Mouse (Mus musculus): Measurements from ENCODE around the gene Klk11.

The Klk11 gene

GRCm38 (mm10) chr7:43774364-43774763 is at the start of gene Klk11:
Gene Klk11 (plus strand): TSS chr7:43774604.
- in situ Hi-C loops (cut with MboI, MseI): no loop called here

- in situ Hi-C loops (cut with MboI, MseI): no loop called here
These were observed 26.6 kb upstream of the Klk11 start for GRCm38 (mm10) chr7:43747788-43748187.

- in situ Hi-C loops (cut with MboI, MseI): no loop called here
These were observed 21.6 kb upstream of the Klk11 start for GRCm38 (mm10) chr7:43752806-43753205.

- in situ Hi-C loops (cut with MboI, MseI): no loop called here
These were observed 7.9 kb upstream of the Klk11 start for GRCm38 (mm10) chr7:43766484-43766883.

- in situ Hi-C loops (cut with MboI, MseI): no loop called here
These were observed 5.8 kb upstream of the Klk11 start, which contains the start of gene Klk12 for GRCm38 (mm10) chr7:43768597-43768996. Gene Klk12 (plus strand): TSS chr7:43768897.

- in situ Hi-C loops (cut with MboI, MseI): no loop called here
These were observed 4.8 kb upstream of the Klk11 start for GRCm38 (mm10) chr7:43769636-43770035.

- in situ Hi-C loops (cut with MboI, MseI): no loop called here
These were observed 3.7 kb upstream of the Klk11 start for GRCm38 (mm10) chr7:43770701-43771100.

- in situ Hi-C loops (cut with MboI, MseI): no loop called here
These were observed 2.5 kb upstream of the Klk11 start for GRCm38 (mm10) chr7:43771916-43772315.

- in situ Hi-C loops (cut with MboI, MseI): no loop called here
These were observed 1.5 kb upstream of the Klk11 start for GRCm38 (mm10) chr7:43772901-43773300.

GRCm38 (mm10) chr7:43774802-43775201 is 398 bp downstream of the Klk11 start:
- in situ Hi-C loops (cut with MboI, MseI): loop anchor here (5.0 to 25.0 kb wide), 3 partner anchors 37 to 687 kb away; partner anchors contain the start of genes Aspdh, Josd2, Klk14 and Klk7

GRCm38 (mm10) chr7:43775311-43776057 is 1.1 kb downstream of the Klk11 start:
- in situ Hi-C loops (cut with MboI, MseI): loop anchor here (5.0 to 25.0 kb wide), 3 partner anchors 37 to 687 kb away; partner anchors contain the start of genes Aspdh, Josd2, Klk14 and Klk7

- in situ Hi-C loops (cut with MboI, MseI): loop anchor here (5.0 to 25.0 kb wide), 3 partner anchors 36 to 686 kb away; partner anchors contain the start of genes Aspdh, Josd2, Klk14 and Klk7
These were observed 2.1 kb downstream of the Klk11 start for GRCm38 (mm10) chr7:43776506-43776905.

- in situ Hi-C loops (cut with MboI, MseI): loop anchor here (5.0 to 25.0 kb wide), 3 partner anchors 35 to 685 kb away; partner anchors contain the start of genes Aspdh, Josd2, Klk14 and Klk7
These were observed 3.0 kb downstream of the Klk11 start for GRCm38 (mm10) chr7:43777423-43777822.

- in situ Hi-C loops (cut with MboI, MseI): loop anchor here (5.0 to 25.0 kb wide), 3 partner anchors 34 to 684 kb away; partner anchors contain the start of genes Aspdh, Josd2, Klk14 and Klk7
These were observed 4.0 kb downstream of the Klk11 start for GRCm38 (mm10) chr7:43778176-43778970.

- in situ Hi-C loops (cut with MboI, MseI): loop anchor here (25.0 kb wide), 1 partner anchor 682 kb away; the partner anchor contains the start of genes Aspdh and Josd2
These were observed 5.8 kb downstream of the Klk11 start for GRCm38 (mm10) chr7:43780241-43780640.

GRCm38 (mm10) chr7:43780746-43781145 is 6.3 kb downstream of the Klk11 start, which contains the start of gene Klk10:
Gene Klk10 (plus strand): TSS chr7:43781035.
- in situ Hi-C loops (cut with MboI, MseI): loop anchor here (25.0 kb wide), 1 partner anchor 682 kb away; the partner anchor contains the start of genes Aspdh and Josd2

GRCm38 (mm10) chr7:43781541-43781940 is 7.1 kb downstream of the Klk11 start:
- in situ Hi-C loops (cut with MboI, MseI): loop anchor here (25.0 kb wide), 1 partner anchor 681 kb away; the partner anchor contains the start of genes Aspdh and Josd2

- in situ Hi-C loops (cut with MboI, MseI): loop anchor here (25.0 kb wide), 1 partner anchor 680 kb away; the partner anchor contains the start of genes Aspdh and Josd2
These were observed 8.2 kb downstream of the Klk11 start for GRCm38 (mm10) chr7:43782275-43783265.

GRCm38 (mm10) chr7:43785286-43785685 is 10.9 kb downstream of the Klk11 start:
- in situ Hi-C loops (cut with MboI, MseI): loop anchor here (25.0 kb wide), 1 partner anchor 677 kb away; the partner anchor contains the start of genes Aspdh and Josd2

GRCm38 (mm10) chr7:43788096-43788495 is 13.7 kb downstream of the Klk11 start:
- in situ Hi-C loops (cut with MboI, MseI): loop anchor here (25.0 kb wide), 1 partner anchor 674 kb away; the partner anchor contains the start of genes Aspdh and Josd2
